Mouse (Mus musculus) kidney, embryonic 15.5 days (tissue): ENCODE results near the gene Anapc16. TPM values are rescaled to one million over a fixed set of nuclear protein-coding genes. Genes with fewer than 3 reads are reported as not detected.

ENCODE experiments used
- ATAC-seq: fragments of 200-750 bp; cut with Nextera tagmentation; replicated peaks from 2 replicates; pipeline ENCODE4 v1.8.0; 2017; ENCODE audit warnings: moderate TSS enrichment; ENCODE audit not compliant: low FRiP score
- H3K27ac ChIP-seq: fragments of 300-500 bp; sonication (generic); 2 replicates; pipeline ENCODE4 v1.5.1; 2015; ENCODE audit warnings: mild to moderate bottlenecking, inconsistent platforms
- H3K27me3 ChIP-seq: fragments of 300-500 bp; sonication (generic); 2 replicates; pipeline ENCODE4 v1.6.1; 2015; ENCODE audit warnings: inconsistent platforms
- H3K36me3 ChIP-seq: fragments of 300-500 bp; sonication (generic); 2 replicates; pipeline ENCODE4 v1.6.1; 2015; ENCODE audit warnings: inconsistent platforms
- H3K4me1 ChIP-seq: fragments of 300-500 bp; sonication (generic); 2 replicates; pipeline ENCODE4 v1.6.1; 2015; ENCODE audit warnings: inconsistent platforms
- H3K4me2 ChIP-seq: fragments of 300-500 bp; sonication (generic); 2 replicates; pipeline ENCODE4 v1.6.1; 2015; ENCODE audit warnings: moderate library complexity, mild to moderate bottlenecking, inconsistent platforms
- H3K4me3 ChIP-seq: fragments of 300-500 bp; sonication (generic); replicated peaks from 2 replicates; pipeline ENCODE4 v1.5.1; 2015; ENCODE audit warnings: mild to moderate bottlenecking, inconsistent platforms
- H3K9ac ChIP-seq: fragments of 300-500 bp; sonication (generic); 2 replicates; pipeline ENCODE4 v1.6.1; 2015; ENCODE audit warnings: mild to moderate bottlenecking, inconsistent platforms
- H3K9me3 ChIP-seq: fragments of 300-500 bp; sonication (generic); replicated peaks from 2 replicates; pipeline ENCODE4 v1.6.1; 2016; ENCODE audit warnings: inconsistent platforms
- WGBS: fragments of 180-500 bp; shearing (Covaris S2); methylation state at CpG from one replicate; pipeline ENCODE4 v1.1.7; 2015; ENCODE audit warnings: mixed read lengths; 5-methylcytosine and 5-hydroxymethylcytosine counted together
- polyA plus RNA-seq: library from polyadenylated mRNA; unstranded; fragments of >200 nt; fragmentation: Nextera tagmentation; extraction: Ambion mirVana; gene quantifications from 2 replicates; pipeline ENCODE4 v1.2.1, GENCODE M21; 2015

Gene Anapc16
- polyA plus RNA-seq, 1 experiment from 2014 or later, result 102 TPM

- WGBS, result 3% methylated on average over 25 of the region's 25 CpGs
- peak overlapping the region; percentile 79 for H3K4me2 ChIP-seq
- no peak for ATAC-seq
Observed at GRCm38 (mm10) chr10:59969821-59970449, 33.0 kb downstream of the Anapc16 start.

GRCm38 (mm10) chr10:59967309-59967942 is 35.5 kb downstream of the Anapc16 start:
- peaks cover 50% of the 10 kb centered on the region for H3K4me1 ChIP-seq
- H3K9me3 ChIP-seq, result no peaks in the 10 kb centered on the region
- ATAC-seq, result no peak
- no peaks in the 10 kb centered on the region for H3K36me3 ChIP-seq
- 80% methylated on average over 6 of the region's 6 CpGs for WGBS
- H3K4me2 ChIP-seq, result no peak overlapping the region
- 0 out of 2 replicates have a peak overlapping the region, but pooled peaks have one; percentile 6 for H3K27ac ChIP-seq
- H3K4me3 ChIP-seq, result no peak overlapping the region
- no peaks in the 10 kb centered on the region for H3K27me3 ChIP-seq
- H3K9ac ChIP-seq, result no peak overlapping the region

More at GRCm38 (mm10) chr10:59969821-59970449, 33.0 kb downstream of the Anapc16 start:
- Histone ChIP-seq H3K9ac (peak overlapping the region; percentile 67), H3K36me3 (no peaks in the 10 kb centered on the region), H3K27ac (peak overlapping the region; percentile 81), H3K27me3 (no peaks in the 10 kb centered on the region), H3K4me3 (peak overlapping the region; percentile 54), H3K9me3 (no peaks in the 10 kb centered on the region), H3K4me1 (peaks cover 56% of the 10 kb centered on the region)

GRCm38 (mm10) chr10:59966743-59967142 is 36.2 kb downstream of the Anapc16 start:
- Histone ChIP-seq H3K9me3 (no peaks in the 10 kb centered on the region), H3K27ac (no peak overlapping the region), H3K36me3 (no peaks in the 10 kb centered on the region), H3K4me2 (no peak overlapping the region), H3K4me3 (no peak overlapping the region), H3K4me1 (peaks cover 46% of the 10 kb centered on the region), H3K9ac (no peak overlapping the region), H3K27me3 (no peaks in the 10 kb centered on the region)
- no peak for ATAC-seq
- 94% methylated on average over 6 of the region's 6 CpGs for WGBS

- WGBS, result 37% methylated on average over 8 of the region's 8 CpGs
- H3K4me3 ChIP-seq, result no peak overlapping the region
- no peak overlapping the region for H3K4me2 ChIP-seq
- no peak overlapping the region for H3K9ac ChIP-seq
- no peaks in the 10 kb centered on the region for H3K9me3 ChIP-seq
- no peaks in the 10 kb centered on the region for H3K36me3 ChIP-seq
- H3K4me1 ChIP-seq, result peaks cover 42% of the 10 kb centered on the region
- no peak for ATAC-seq
- H3K27ac ChIP-seq, result peak overlapping the region; percentile 75
- no peaks in the 10 kb centered on the region for H3K27me3 ChIP-seq
Observed at GRCm38 (mm10) chr10:59965788-59966187, 37.1 kb downstream of the Anapc16 start.

GRCm38 (mm10) chr10:59965362-59965695 is 37.6 kb downstream of the Anapc16 start:
- Histone ChIP-seq H3K4me2 (peak overlapping the region; percentile 54), H3K27ac (peak overlapping the region; percentile 75), H3K9ac (no peak overlapping the region), H3K9me3 (no peaks in the 10 kb centered on the region), H3K4me1 (peaks cover 37% of the 10 kb centered on the region), H3K36me3 (no peaks in the 10 kb centered on the region), H3K27me3 (no peaks in the 10 kb centered on the region), H3K4me3 (no peak overlapping the region)
- ATAC-seq, result no peak; the same call in 1 of the 2 replicates
- WGBS, result 36% methylated on average over 9 of the region's 9 CpGs

GRCm38 (mm10) chr10:59964504-59965361 is 38.2 kb downstream of the Anapc16 start:
- ATAC-seq, result peak; percentile 82
- WGBS, result 7% methylated on average over 19 of the region's 23 CpGs
- peak overlapping the region; percentile 75 for H3K27ac ChIP-seq
- H3K36me3 ChIP-seq, result no peaks in the 10 kb centered on the region
- no peaks in the 10 kb centered on the region for H3K27me3 ChIP-seq
- peak overlapping the region; percentile 23 for H3K4me3 ChIP-seq
- peaks cover 31% of the 10 kb centered on the region for H3K4me1 ChIP-seq
- no peak overlapping the region for H3K9ac ChIP-seq
- no peaks in the 10 kb centered on the region for H3K9me3 ChIP-seq
- H3K4me2 ChIP-seq, result peak overlapping the region; percentile 54

- Histone ChIP-seq H3K4me1 (peaks cover 33% of the 10 kb centered on the region), H3K27me3 (peaks cover 2% of the 10 kb centered on the region; the same call in 1 of the 2 replicates), H3K27ac (peak overlapping the region; percentile 75), H3K9ac (no peak overlapping the region), H3K4me2 (no peak overlapping the region), H3K9me3 (no peaks in the 10 kb centered on the region), H3K4me3 (no peak overlapping the region), H3K36me3 (no peaks in the 10 kb centered on the region)
- WGBS, result 70% methylated on average over 2 of the region's 2 CpGs
- ATAC-seq, result no peak
Observed at GRCm38 (mm10) chr10:59963609-59964008, 39.3 kb downstream of the Anapc16 start.

- Histone ChIP-seq H3K27me3 (peaks cover 3% of the 10 kb centered on the region; the same call in 1 of the 2 replicates), H3K4me1 (peaks cover 33% of the 10 kb centered on the region), H3K9ac (no peak overlapping the region), H3K9me3 (no peaks in the 10 kb centered on the region), H3K4me3 (no peak overlapping the region), H3K4me2 (no peak overlapping the region), H3K36me3 (no peaks in the 10 kb centered on the region), H3K27ac (no peak overlapping the region)
- WGBS, result 80% methylated on average over 12 of the region's 12 CpGs
- no peak for ATAC-seq
Observed at GRCm38 (mm10) chr10:59959517-59959916, 43.4 kb downstream of the Anapc16 start.

GRCm38 (mm10) chr10:59958458-59958857 is 44.5 kb downstream of the Anapc16 start:
- WGBS, result 47% methylated on average over 5 of the region's 5 CpGs
- Histone ChIP-seq H3K4me3 (no peak overlapping the region), H3K36me3 (no peaks in the 10 kb centered on the region), H3K9me3 (no peaks in the 10 kb centered on the region), H3K4me1 (peaks cover 26% of the 10 kb centered on the region), H3K27ac (no peak overlapping the region; the same call in 1 of the 2 replicates), H3K4me2 (no peak overlapping the region), H3K9ac (no peak overlapping the region), H3K27me3 (peaks cover 3% of the 10 kb centered on the region; the same call in 1 of the 2 replicates)
- no peak for ATAC-seq

- H3K4me2 ChIP-seq, result peak overlapping the region; percentile 39
- WGBS, result 19% methylated on average over 25 of the region's 25 CpGs
Observed at GRCm38 (mm10) chr10:59957171-59958149, 45.5 kb downstream of the Anapc16 start.

GRCm38 (mm10) chr10:59956681-59957080 is 46.3 kb downstream of the Anapc16 start:
- peaks cover 3% of the 10 kb centered on the region; the same call in 1 of the 2 replicates for H3K27me3 ChIP-seq
- ATAC-seq, result no peak
- H3K36me3 ChIP-seq, result no peaks in the 10 kb centered on the region
- H3K27ac ChIP-seq, result no peak overlapping the region
- 74% methylated on average over 5 of the region's 5 CpGs for WGBS
- H3K9ac ChIP-seq, result no peak overlapping the region
- no peak overlapping the region for H3K4me3 ChIP-seq
- peaks cover 36% of the 10 kb centered on the region for H3K4me1 ChIP-seq
- no peak overlapping the region for H3K4me2 ChIP-seq
- H3K9me3 ChIP-seq, result no peaks in the 10 kb centered on the region

More at GRCm38 (mm10) chr10:59957171-59958149, 45.5 kb downstream of the Anapc16 start:
- Histone ChIP-seq H3K4me1 (peaks cover 33% of the 10 kb centered on the region), H3K27ac (no peak overlapping the region), H3K27me3 (peaks cover 3% of the 10 kb centered on the region; the same call in 1 of the 2 replicates), H3K9me3 (no peaks in the 10 kb centered on the region), H3K9ac (0 out of 2 replicates have a peak overlapping the region, but pooled peaks have one; percentile 8), H3K36me3 (no peaks in the 10 kb centered on the region), H3K4me3 (0 out of 2 replicates have a peak overlapping the region, but pooled peaks have one; percentile 4)
- peak; percentile 34; the same call in 1 of the 2 replicates for ATAC-seq
